Mouse (Mus musculus) embryonic facial prominence, embryonic 11.5 days (tissue): ENCODE measurements at regions not wholly inside any gene's neighbourhood (a gene's known extent, or its start where the extent isn't known, plus 50 kb on each side); places are given as distances from the start of the nearest gene placed in this dataset.

Source experiments
- ATAC-seq: fragments of 200-750 bp; cut with Nextera tagmentation; replicated peaks from 2 replicates; pipeline ENCODE4 v1.8.0; 2017; ENCODE audit warnings: low read depth; ENCODE audit not compliant: insufficient number of reproducible peaks, low FRiP score, low TSS enrichment
- DNase-seq: peaks from one replicate; pipeline ENCODE4 v3.0.0-alpha.2; 2015; ENCODE audit warnings: low spot score
- H3K27ac ChIP-seq: fragments of 300-500 bp; sonication (generic); replicated peaks from 2 replicates; pipeline ENCODE4 v1.5.1; 2014; ENCODE audit warnings: mild to moderate bottlenecking, low read depth, low read length, control low read depth
- H3K27me3 ChIP-seq: fragments of 300-500 bp; sonication (generic); 2 replicates; pipeline ENCODE4 v1.6.1; 2014; ENCODE audit warnings: mild to moderate bottlenecking, low read length, moderate library complexity, mixed read lengths; ENCODE audit not compliant: control insufficient read depth, insufficient read depth
- H3K36me3 ChIP-seq: fragments of 300-500 bp; sonication (generic); replicated peaks from 2 replicates; pipeline ENCODE4 v1.6.1; 2014; ENCODE audit warnings: low read depth, mild to moderate bottlenecking, low read length, moderate library complexity, mixed read lengths; ENCODE audit not compliant: control insufficient read depth, insufficient read depth
- H3K4me1 ChIP-seq: fragments of 300-500 bp; sonication (generic); 2 replicates; pipeline ENCODE4 v1.6.1; 2014; ENCODE audit warnings: low read length, mixed read lengths; ENCODE audit not compliant: control insufficient read depth, insufficient read depth
- H3K4me2 ChIP-seq: fragments of 300-500 bp; sonication (generic); 2 replicates; pipeline ENCODE4 v1.6.1; 2014; ENCODE audit warnings: low read depth, mild to moderate bottlenecking, control low read depth, low read length, moderate library complexity
- H3K4me3 ChIP-seq: fragments of 300-500 bp; sonication (generic); 2 replicates; pipeline ENCODE4 v1.5.1; 2014; ENCODE audit warnings: low read depth, low read length, control low read depth
- H3K9ac ChIP-seq: fragments of 300-500 bp; sonication (generic); replicated peaks from 2 replicates; pipeline ENCODE4 v1.6.1; 2014; ENCODE audit warnings: mild to moderate bottlenecking, control low read depth, low read length
- H3K9me3 ChIP-seq: fragments of 300-500 bp; sonication (generic); replicated peaks from 2 replicates; pipeline ENCODE4 v1.6.1; 2016; ENCODE audit warnings: mild to moderate bottlenecking, low read length, inconsistent platforms, mixed read lengths; ENCODE audit not compliant: control insufficient read depth
- WGBS: fragments of 180-500 bp; shearing (Covaris S2); extraction: QIAGEN DNeasy Blood & Tissue Kit; methylation state at CpG from one replicate; pipeline ENCODE4 v1.1.7; 2014; 5-methylcytosine and 5-hydroxymethylcytosine counted together

- no peaks in the 10 kb centered on the region for H3K36me3 ChIP-seq
- WGBS: 78% methylated on average over 3 of the region's 3 CpGs
- no peak overlapping the region for H3K9ac ChIP-seq
- no peak overlapping the region for H3K27ac ChIP-seq
- no peaks in the 10 kb centered on the region for H3K4me1 ChIP-seq
- ATAC-seq (no peak), DNase-seq (no peak)
- no peaks in the 10 kb centered on the region for H3K9me3 ChIP-seq
- no peaks in the 10 kb centered on the region for H3K27me3 ChIP-seq
- no peak overlapping the region for H3K4me3 ChIP-seq
- no peak overlapping the region for H3K4me2 ChIP-seq
Observed at GRCm38 (mm10) chr4:142424596-142424995, 185.4 kb upstream of the Kazn start.

DNA sequence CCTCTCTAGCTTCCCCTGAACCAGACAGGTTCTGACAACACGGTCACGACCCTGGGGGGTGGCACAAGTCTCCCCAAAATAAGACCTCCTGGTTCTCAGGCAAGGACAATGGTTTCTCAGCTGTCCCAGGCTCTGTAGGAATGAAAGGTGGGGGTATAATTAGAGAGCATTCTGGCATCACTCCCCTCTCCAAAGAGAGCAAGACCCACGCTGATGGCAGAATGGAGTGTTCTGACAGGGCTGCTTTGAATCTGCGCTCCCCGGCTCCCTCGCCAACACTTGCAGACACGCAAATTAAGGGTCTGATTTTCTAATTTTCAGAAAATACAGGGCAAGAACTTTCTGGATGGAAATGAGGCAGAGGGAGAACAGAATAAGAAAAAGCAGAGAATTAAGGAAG is 181.2 kb upstream of the Kazn start:
- Histone ChIP-seq H3K4me1 (no peaks in the 10 kb centered on the region), H3K36me3 (no peaks in the 10 kb centered on the region), H3K27me3 (no peaks in the 10 kb centered on the region), H3K9ac (no peak overlapping the region), H3K9me3 (no peaks in the 10 kb centered on the region), H3K4me2 (no peak overlapping the region), H3K27ac (no peak overlapping the region), H3K4me3 (no peak overlapping the region)
- WGBS: 66% methylated on average over 7 of the region's 7 CpGs
- ATAC-seq (no peak), DNase-seq (no peak)

GRCm38 (mm10) chr4:142414874-142415273 is 175.7 kb upstream of the Kazn start:
- Histone ChIP-seq H3K4me3 (no peak overlapping the region), H3K36me3 (no peaks in the 10 kb centered on the region), H3K27me3 (no peaks in the 10 kb centered on the region), H3K4me2 (no peak overlapping the region), H3K27ac (no peak overlapping the region), H3K4me1 (no peaks in the 10 kb centered on the region), H3K9ac (no peak overlapping the region), H3K9me3 (no peaks in the 10 kb centered on the region)
- DNase-seq: peak; percentile 14
- WGBS: 70% methylated on average over 5 of the region's 5 CpGs
- no peak for ATAC-seq

DNA sequence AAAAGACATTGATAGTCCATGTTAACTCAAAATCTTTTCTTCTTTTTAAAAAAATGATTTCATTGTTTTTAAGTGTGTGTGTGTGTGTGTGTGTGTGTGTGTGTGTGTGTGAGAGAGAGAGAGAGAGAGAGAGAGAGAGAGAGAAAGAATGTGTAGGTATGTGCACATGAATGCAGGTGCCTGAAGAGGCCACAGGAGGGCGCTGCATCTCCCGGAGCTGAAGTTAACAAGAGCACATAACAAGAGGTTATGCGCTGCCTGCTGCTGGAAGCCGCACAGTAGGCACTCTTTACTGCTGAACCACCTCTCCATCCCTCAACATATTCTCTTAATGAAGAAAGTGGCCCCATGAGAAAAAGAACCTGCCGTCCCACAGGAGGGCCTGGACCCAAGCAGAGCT is 172.6 kb upstream of the Kazn start:
- H3K4me1 ChIP-seq: no peaks in the 10 kb centered on the region
- no peak for ATAC-seq
- H3K9me3 ChIP-seq: no peaks in the 10 kb centered on the region
- DNase-seq: no peak
- WGBS: 81% methylated on average over 5 of the region's 5 CpGs
- H3K27me3 ChIP-seq: no peaks in the 10 kb centered on the region
- H3K9ac ChIP-seq: no peak overlapping the region
- no peak overlapping the region for H3K4me2 ChIP-seq
- H3K4me3 ChIP-seq: no peak overlapping the region
- H3K36me3 ChIP-seq: no peaks in the 10 kb centered on the region
- no peak overlapping the region for H3K27ac ChIP-seq

- Histone ChIP-seq H3K4me2 (no peak overlapping the region), H3K9ac (no peak overlapping the region), H3K27ac (no peak overlapping the region), H3K9me3 (no peaks in the 10 kb centered on the region), H3K4me1 (no peaks in the 10 kb centered on the region), H3K4me3 (no peak overlapping the region), H3K36me3 (no peaks in the 10 kb centered on the region), H3K27me3 (no peaks in the 10 kb centered on the region)
- no peak for ATAC-seq
- 89% methylated on average over 26 of the region's 26 CpGs for WGBS
- no peak for DNase-seq
Observed at GRCm38 (mm10) chr4:142410596-142411573, 171.7 kb upstream of the Kazn start.

DNA sequence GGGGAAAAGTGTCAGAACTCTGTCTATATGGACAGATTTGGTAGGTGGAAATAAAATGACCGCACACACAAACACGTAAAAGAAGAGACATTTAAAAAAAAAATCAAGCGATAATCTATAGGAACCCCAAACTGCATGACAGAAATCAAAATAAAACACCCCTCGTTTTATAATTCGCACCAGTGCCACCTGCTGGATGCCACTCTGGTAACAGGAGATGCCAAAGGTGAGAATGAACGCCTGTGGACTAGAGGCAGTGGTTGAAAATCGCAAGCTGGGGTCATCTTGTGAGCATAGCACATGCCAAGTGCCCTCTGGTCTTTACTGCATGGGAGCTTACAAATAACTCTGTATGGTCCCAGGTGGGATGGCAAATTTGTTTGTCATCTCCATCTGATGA is 158.7 kb upstream of the Kazn start:
- no peak overlapping the region for H3K9ac ChIP-seq
- no peaks in the 10 kb centered on the region for H3K27me3 ChIP-seq
- DNase-seq (no peak), ATAC-seq (no peak)
- no peaks in the 10 kb centered on the region for H3K4me1 ChIP-seq
- no peak overlapping the region for H3K4me3 ChIP-seq
- H3K4me2 ChIP-seq: no peak overlapping the region
- no peaks in the 10 kb centered on the region for H3K9me3 ChIP-seq
- 73% methylated on average over 7 of the region's 7 CpGs for WGBS
- H3K36me3 ChIP-seq: no peaks in the 10 kb centered on the region
- no peak overlapping the region for H3K27ac ChIP-seq

- Histone ChIP-seq H3K4me1 (no peaks in the 10 kb centered on the region), H3K9me3 (no peaks in the 10 kb centered on the region), H3K9ac (no peak overlapping the region), H3K4me3 (no peak overlapping the region), H3K27me3 (no peaks in the 10 kb centered on the region), H3K4me2 (no peak overlapping the region), H3K27ac (no peak overlapping the region), H3K36me3 (no peaks in the 10 kb centered on the region)
- 56% methylated on average over 2 of the region's 2 CpGs for WGBS
- DNase-seq (peak; percentile 63), ATAC-seq (no peak)
Observed at GRCm38 (mm10) chr4:142392924-142393323, 153.7 kb upstream of the Kazn start.

GRCm38 (mm10) chr4:142390531-142391195 is 151.5 kb upstream of the Kazn start:
- Histone ChIP-seq H3K27ac (no peak overlapping the region), H3K9me3 (no peaks in the 10 kb centered on the region), H3K4me2 (no peak overlapping the region), H3K27me3 (no peaks in the 10 kb centered on the region), H3K4me3 (no peak overlapping the region), H3K36me3 (no peaks in the 10 kb centered on the region), H3K4me1 (no peaks in the 10 kb centered on the region), H3K9ac (no peak overlapping the region)
- ATAC-seq: no peak
- no peak for DNase-seq
- WGBS: 91% methylated on average over 21 of the region's 21 CpGs
